Mouse (Mus musculus): Measurements from ENCODE around the gene Erbb2.
A peak's percentile ranks its signal among the peaks of the same experiment; 100 is the strongest.

Erbb2 gene

DNA sequence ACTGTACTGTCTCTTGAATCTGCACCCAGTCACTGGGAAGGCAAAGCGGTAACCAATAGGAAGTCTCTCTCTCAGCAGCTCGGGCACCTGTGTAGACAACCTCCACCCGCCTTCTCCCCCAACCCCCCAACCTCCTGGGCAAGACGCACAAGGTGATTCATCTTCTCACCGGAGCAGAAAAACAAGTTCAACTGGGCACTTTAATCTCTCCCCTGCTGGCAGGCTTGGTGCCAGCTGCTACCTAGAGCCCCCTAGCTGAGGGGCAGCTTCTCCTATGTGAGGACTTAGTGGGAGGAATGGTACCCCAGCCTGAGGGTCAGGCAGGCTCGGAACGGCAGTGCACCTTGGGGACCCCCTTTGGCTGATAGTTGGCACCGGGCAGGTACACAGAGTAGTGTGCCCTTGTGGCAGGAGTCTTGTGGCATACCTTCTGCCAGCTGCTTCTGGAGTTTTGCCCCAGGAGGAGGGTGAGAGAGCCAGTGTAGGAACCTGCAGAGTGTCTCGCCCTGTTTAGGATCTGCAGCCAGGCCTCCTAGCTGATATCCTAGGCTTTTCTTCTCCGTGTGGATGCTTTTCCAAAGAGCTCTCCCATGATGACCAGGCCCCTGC lies 6.8 kb downstream of the Erbb2 start:
- no peak for DNase-seq (ENCODE audit: low spot score)

DNA sequence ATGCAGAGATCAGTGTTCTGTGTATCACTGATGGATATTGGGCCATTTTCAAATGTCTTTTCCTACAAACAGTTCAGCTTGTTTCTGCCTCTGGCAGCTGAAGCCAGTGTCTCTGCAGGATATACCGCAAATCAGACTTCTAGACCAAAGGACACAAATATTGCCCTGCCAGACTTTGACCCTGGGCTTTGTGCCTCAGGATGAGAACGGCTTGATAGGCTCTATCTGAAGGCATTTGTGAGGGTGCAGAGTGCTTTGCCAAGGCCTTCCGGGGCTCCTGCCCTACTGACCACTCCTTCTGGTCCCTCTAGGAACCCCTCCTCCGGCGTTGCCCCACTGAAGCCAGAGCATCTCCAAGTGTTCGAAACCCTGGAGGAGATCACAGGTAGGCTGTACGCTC lies 14.3 kb downstream of the Erbb2 start:
- no peak for DNase-seq (ENCODE audit: low spot score)

DNA sequence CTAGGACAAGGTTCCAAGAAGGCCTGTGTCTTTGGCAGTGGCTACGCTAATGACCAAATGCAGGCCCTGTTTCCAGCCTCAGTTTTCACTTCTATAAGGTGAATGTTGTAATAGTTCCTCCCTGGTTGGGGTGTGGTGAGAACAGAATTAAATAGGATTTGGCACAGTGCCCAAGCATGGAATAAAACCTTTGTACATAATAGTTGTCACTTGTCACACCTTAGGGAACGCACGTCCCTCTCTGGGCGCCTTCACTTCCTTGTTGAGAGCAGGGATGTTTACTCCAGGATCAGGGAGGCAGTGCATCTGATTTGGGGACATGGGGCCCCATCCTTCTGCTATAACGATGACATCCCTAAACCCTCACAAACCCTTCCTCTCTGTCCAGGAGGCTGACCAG lies 16.2 kb downstream of the Erbb2 start:
- no peak for DNase-seq (ENCODE audit: low spot score)

DNA sequence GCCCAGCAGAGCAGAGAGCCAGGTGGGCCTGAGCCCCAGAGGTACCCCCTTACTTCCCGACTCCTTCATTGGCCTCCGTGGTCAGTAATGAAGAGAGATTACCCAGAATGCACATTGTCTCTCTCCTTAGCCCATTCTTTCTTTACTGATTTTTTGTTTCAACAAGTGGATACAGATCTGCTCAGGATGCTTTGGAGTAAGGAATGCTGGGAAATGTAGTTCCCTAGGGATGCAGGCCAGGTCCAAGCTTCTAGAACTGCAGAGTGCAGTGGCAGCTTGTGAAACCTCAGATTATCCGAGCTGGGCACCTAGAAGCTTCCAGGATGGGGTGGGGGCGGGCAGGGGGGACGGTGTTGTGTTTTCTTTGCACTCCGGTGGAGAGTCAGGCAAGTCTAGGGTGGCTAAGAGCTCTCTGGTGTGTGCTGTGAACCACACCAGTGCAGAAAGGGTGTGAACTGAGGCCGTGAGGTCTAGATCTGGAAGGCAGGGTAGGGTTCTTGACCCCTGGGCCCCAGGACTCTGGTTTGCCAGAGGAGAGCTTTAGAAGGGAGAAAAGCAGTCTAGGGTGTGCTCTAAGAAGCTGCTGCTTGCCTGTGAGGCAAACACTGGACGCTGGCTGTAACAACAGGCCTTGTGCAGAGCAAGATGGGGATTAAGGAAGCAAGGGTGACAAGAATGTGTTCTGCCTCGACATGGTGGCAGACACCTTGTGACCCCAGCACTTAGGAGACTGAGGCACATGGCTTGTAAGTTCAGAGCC lies 19.7 kb downstream of the Erbb2 start:
- no peak for DNase-seq (ENCODE audit: low spot score)

DNA sequence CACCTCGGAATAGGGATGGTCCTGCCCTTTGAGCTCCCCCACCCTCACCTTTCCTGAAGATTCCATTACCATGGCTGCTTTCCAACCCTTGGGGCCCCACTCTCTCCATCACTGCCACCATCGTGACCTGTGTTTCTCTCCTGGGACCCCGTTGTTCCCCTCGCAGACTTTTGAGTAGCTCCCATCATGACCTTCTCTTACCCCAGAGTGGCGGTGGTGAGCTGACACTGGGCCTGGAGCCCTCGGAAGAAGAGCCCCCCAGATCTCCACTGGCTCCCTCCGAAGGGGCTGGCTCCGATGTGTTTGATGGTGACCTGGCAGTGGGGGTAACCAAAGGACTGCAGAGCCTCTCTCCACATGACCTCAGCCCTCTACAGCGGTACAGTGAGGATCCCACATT lies 23.5 kb downstream of the Erbb2 start:
- DNase-seq (ENCODE audit: low spot score): no peak

DNA sequence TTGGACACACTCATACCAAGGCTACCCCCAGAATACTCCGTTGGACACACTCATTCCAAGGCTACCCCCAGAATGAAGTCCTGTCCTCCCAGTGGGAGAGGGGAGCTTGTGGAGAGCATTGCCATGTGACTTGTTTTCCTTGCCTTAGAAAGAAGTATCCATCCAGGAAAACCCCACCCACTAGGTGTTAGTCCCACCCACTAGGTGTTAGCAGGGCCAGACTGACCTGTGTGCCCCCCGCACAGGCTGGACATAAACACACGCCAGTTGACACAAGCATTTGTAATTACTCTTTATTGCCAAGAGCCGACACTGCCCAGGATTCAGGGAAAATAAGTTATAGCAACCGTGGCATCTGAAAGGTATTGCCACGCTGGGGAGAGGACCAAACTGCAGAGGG lies 25.2 kb downstream of the Erbb2 start:
- no peak for DNase-seq (ENCODE audit: low spot score)

DNA sequence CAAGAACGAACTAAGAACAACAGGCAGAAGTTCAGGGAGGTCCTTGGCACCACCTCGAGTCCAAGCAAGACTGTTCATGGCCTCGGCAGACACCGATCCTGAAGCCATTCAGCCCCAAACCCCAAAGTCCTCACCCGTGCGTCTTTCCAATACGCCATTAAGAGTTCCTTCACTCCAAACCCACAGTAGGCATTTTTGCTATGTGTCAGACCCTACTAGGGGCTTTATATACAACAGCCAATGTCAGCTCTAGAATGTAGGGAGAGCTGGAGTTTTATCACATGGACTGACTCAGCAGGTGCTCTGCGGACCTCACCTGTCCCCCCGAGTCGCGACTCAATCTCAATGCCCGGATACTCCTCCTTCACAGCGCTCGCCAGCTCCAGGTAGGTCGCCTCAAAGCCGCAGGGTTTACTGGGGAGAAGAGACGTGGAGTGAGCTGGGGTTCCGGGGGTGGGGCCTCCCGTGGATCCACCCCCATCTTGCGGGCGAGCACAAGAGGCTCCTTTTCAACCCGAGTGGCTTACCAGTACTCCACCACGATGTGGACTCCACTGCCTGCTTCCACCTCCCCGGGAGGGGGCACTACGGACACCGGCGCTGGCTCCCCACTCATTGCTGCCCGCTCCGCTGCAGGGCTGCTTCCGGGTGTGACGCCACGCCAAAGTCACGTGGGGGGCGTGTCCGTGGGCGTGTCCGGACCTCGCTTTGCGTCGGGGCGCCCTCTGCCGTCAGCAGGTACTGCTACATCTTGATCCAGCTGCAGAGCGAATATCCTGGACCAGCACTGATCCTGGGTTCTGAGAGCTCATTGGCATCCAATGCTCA lies 26.3 kb downstream of the Erbb2 start, which contains the start of gene Mien1:
TSS of gene Mien1 (minus strand) at position 661 of the 828 bp plus-strand sequence.
- DNase-seq (ENCODE audit: low spot score): peak; percentile 91

DNA sequence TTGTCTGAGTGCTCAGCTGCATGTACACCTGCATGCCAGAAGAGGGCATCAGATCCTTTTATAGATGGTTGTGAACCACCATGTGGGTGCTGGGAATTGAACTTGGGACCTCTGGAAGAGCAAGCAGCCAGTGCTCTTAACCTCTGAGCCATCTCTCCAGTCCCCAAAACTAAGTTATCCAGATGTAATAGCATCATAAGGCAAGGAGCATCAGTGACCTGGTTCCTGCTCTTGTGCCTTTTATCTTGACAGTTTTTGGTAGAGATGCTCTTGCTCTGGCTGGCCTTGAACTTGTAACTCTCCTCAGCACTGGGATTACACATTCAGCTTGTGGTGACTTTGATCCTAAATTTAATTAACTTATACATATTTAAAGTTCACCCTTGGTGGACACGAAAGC lies 31.4 kb downstream of the Erbb2 start:
- no peak for DNase-seq (ENCODE audit: low spot score)

DNA sequence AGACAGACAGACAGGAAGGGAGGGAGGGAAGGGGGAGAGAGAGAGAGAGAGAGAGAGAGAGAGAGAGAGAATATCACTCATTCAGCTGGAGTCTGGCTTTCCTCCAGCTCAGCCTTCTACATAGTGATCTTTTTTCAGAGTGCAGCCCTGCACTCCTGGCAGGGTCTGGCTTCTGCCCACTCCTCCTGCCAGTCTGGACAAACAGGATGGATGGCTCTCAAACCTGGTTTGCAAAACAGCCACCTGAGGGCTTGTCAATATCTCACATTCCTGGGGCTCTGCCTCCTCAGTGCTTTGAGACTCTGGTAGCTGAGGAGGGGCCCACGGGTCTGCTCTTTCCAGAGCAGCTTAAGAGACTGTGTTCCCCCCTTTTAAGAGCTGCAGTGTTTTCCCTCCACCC lies 33.0 kb downstream of the Erbb2 start:
- no peak for DNase-seq (ENCODE audit: low spot score)

DNA sequence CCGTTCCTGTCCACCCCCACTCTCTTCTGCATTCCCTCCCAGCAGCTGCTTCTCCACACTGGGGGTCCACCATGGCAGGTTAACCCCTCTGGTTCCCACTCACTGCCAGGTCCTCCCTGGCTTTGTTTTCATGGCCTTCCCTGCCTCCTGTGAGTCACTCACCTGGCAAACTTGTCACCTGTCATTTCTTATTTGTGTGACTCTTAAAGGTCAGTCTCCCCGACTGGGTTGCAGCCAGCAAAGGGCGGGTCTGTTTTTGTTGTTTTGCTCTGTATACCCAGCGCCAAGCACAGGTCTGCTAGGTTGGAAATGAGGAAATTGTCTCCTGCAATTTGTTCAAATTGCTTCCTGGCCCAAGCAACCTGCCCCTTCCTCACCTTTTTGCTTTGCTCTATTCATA lies 33.4 kb downstream of the Erbb2 start:
- no peak for DNase-seq (ENCODE audit: low spot score)

DNA sequence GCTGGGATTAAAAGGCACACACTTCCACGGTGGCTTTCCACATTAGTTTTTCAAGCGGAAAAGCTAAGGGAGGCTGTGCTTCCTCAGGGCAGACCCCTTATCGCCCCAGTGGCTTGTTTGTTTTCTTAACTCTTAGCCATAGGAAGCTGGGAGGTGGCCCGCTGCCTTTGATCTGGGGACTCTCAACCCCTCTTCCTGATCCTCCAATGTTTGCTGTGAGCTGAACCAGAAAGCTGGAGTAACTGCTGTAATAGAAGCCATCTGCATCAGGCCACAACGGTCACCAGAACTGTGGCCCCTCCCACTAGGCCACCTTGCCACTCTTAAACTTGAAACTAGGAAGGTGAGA lies 33.9 kb downstream of the Erbb2 start, which contains the start of gene Grb7:
TSS of gene Grb7 (plus strand) at position 182 of the 349 bp plus-strand sequence.
- DNase-seq (ENCODE audit: low spot score): no peak

DNA sequence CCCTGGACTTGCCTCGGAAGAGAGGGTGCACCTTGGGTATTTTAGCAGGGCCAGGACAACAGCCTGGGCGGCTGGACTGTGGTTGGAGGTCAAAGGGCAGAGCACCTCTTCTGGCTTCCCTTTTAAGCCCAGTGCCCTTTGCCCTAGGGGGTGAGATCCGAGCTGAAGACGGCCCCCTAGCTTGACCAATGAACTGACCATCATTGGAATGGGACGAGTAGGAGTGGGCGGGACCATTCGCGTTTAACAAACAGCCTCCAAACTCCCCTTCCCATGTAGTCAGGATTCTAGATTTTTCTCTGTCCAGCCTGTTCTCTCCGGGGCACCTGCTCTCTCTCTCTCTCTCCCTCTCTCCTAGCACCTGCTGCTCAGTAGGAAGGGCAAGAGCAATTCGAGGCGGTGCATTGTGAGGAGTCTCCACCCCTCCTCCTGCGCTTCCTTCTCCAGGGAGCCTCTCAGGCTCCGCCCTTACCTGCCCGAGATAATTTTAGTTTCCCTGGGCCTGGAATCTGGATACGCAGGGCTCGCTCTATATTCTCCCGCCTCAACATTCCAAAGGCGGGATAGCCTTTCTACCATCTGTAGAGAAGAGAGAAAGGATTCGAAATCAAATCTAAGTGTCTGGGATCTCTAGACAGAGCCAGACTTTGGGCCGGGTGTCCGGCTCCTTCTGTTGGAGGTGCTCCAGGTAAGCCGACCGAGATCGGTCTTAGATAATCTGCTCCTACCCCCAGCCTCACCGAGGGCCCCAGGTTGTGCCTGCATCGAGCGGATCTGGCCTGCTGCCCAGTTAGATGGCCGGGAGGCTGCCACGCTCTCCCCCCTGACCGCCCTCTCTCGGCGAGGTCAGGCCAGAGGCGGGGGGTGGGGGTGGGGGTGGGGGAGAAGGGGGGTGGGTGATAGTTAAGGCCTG lies 34.5 kb downstream of the Erbb2 start:
- DNase-seq (ENCODE audit: low spot score): no peak

DNA sequence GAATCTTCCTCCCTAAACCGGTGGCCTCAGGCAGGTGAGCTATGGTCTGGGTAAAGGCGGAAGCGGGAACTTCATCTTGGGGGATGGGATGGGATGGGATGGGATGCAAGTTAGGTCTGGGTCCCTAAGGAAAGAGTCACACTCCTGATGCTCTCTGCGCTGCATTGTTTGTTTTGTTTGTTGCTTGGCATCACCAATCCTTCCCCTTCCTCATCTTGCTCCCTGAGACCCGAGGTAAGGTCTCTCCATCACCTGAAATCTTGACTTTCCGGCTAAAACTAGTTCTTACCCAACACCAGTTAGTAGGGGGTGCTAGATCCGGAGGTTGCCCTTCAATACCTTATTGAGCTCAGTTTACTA lies 35.2 kb downstream of the Erbb2 start:
- no peak for DNase-seq (ENCODE audit: low spot score)

DNA sequence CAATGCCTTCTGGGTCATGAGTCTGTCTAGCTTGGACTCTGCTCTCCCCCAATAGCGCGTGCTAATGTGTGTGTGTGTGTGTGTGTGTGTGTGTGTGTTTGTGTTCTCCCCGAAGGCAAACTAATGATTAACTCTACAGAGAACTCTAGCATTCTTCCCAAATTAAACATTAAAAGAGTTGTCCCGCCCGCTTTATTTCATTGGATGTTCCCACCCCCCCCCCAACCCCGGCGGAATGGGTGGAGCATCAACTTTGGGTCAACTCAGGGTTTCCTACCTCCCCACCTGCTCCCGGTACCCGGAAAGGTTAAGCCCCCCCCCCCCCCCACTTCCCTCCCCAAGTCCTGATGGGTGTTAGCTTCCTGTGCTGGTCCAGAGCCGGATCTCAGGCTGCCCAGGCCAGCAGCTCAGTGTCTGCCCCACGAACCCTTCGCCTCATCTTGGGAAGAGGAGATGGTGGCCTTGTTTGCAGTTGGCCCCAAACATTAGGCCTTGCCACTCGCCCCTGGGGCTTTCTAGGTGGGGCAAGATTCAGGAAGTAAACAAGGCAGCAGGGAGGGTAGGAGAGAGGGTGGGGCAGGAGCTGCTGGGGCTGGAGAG lies 36.0 kb downstream of the Erbb2 start:
- DNase-seq (ENCODE audit: low spot score): no peak

DNA sequence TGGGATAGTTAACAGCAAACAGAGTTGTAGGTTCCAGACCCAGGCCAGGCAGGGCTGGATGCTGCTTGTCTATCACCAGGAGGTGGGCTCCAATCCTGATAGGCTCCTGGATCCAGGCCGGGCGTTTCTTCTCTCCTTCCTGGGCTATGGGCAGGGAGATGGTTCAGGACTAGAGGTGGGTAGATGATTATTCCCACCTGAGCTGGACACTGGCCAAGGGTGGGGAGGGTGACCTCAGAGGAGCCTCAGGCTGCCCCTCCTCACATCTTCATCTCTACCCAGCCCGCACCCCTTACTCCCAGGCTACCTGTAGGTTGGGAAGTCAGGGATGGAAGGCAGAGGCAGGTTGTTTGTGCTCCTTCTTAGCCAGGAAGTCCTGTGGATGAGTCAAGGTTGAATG lies 37.1 kb downstream of the Erbb2 start:
- DNase-seq (ENCODE audit: low spot score): no peak

DNA sequence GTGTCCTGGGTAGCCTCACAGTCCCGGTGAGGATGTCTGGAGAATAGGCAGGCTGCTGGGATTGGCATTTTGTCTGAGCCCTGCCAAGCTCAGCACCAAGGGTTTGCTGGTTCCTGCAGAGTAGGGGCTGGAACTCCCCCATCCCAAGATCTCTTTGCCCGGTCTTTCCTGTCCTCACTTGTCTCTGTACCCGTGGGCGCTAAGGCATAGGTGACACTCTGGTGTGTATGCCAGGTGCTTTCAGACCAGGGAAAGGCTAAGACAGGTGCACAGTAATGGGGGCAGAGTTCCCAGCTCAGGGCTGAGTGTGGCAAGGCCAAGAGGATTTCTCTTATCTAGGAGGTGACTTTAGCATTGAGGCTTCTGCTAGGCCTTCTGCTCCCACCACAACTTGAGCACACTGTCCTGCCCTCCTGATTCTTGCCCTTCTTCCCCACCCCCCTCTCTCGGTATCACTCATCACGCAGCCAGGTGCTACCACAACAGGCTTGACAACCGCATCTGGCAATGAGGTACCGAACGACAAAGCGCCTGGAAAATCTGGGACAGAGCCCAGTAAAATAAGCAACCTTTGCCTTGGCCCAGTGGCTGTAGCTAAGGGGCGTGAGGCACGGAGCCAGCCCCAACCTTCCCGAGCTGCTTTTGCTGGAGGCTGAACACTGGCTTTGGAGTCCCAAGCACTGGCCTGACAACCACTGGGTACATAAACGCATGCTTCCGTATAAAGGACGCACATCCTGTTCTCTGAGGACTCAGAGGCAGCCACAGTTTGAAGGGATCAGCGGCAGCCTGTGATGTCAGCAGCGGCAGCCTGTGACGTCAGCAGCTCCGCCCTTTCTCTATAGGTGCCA lies 37.9 kb downstream of the Erbb2 start:
- DNase-seq (ENCODE audit: low spot score): no peak

DNA sequence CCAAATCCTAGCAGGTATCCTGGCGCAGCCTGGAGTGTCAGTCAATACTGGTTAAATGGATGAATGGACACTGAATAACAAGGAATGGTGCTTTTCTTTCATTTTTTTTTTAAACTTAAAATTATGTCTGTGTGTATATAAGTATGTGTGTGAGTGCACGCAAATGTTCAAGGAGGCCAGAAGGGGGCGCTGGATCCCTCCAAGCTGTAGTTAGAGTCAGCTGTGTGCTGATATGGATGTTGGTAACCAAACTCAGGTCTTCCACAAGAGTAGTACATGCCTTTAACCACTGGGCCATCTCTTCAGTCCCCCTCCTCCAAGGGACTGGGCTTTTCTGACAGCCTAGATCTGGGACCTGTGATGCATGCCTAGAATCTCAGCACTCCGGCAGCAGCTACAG lies 43.2 kb downstream of the Erbb2 start:
- no peak for DNase-seq (ENCODE audit: low spot score)

DNA sequence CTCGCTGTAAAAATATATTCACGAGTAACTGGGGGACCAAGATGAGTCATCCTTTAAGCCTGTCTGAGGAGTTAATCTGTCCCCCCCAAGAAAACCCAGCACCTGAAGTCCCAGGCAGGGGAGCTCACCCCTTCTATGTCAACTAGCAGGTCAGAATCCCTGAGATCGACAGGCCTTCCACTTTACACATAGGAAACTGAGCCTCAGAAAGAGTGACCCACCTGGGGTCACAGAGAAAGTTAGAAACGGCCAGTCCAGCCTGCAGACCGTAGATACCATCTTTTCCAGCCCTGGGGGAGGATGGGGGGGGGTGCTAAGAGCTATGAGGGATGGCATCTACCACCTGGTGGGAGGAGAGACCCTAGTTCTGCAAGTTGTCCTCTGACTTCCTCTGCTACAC lies 44.3 kb downstream of the Erbb2 start:
- no peak for DNase-seq (ENCODE audit: low spot score)

DNA sequence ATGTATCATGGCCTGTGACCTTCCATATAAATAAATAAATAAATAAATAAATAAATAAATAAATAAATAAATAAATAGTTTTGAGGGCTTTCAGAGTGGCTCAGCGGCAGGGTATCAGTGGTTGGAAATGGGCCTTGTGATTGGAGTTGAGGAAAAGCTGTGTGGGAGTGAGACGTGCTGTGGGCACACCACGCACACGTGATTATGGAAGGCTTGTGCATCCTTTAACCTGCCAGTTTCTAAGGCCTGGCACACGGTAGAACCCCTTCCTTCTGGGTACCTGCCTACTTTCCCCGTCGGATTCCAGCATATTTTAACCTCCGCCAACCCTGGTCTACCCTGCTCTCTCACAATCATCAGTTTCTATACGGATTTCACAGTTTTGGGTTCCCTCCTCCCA lies 44.7 kb downstream of the Erbb2 start:
- no peak for DNase-seq (ENCODE audit: low spot score)

DNA sequence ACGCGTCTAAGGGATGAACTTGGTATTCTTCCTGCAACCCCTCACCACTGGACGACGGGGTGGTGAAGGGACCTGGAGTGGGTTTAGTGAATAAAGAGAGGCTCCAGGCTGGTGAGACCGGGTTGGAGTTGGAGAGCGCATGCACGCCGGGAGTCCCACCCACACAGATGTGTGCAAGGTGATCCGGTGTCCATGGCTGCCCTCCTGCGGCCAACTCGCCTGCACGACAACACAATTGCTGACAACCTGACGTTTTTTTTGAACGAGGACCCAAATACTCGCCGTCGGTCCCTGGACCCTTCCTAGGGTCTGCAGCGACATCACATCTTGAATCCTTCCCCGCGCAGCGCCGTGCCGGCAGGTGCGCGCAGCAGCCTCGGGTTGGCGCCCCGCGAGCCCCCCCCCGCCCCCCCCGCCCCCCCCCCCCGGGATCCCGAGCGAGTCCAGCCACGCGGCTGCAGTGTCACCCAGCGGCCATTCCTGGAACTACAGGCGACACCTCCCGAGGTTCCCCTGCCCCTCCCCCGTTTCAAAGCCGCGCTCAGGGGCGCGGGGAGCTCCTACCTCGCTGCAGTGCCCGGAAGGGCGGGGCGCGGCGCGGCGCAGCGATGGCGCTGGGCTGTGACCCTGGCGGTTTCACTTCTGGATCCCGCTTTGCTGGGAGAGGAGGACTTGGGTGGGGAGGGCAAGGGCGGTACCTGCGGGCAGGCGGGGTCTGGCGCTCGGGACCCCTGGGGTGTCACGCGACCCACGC lies 45.3 kb downstream of the Erbb2 start:
- DNase-seq (ENCODE audit: low spot score): peak; percentile 65
